Mouse (Mus musculus) retina, embryonic 14.5 days (tissue): ENCODE results near the gene Cir1.

Source experiments
- DNase-seq: peaks from one replicate; pipeline ENCODE4 v3.0.0-alpha.2; 2015; ENCODE audit warnings: low spot score

Cir1 gene

DNA sequence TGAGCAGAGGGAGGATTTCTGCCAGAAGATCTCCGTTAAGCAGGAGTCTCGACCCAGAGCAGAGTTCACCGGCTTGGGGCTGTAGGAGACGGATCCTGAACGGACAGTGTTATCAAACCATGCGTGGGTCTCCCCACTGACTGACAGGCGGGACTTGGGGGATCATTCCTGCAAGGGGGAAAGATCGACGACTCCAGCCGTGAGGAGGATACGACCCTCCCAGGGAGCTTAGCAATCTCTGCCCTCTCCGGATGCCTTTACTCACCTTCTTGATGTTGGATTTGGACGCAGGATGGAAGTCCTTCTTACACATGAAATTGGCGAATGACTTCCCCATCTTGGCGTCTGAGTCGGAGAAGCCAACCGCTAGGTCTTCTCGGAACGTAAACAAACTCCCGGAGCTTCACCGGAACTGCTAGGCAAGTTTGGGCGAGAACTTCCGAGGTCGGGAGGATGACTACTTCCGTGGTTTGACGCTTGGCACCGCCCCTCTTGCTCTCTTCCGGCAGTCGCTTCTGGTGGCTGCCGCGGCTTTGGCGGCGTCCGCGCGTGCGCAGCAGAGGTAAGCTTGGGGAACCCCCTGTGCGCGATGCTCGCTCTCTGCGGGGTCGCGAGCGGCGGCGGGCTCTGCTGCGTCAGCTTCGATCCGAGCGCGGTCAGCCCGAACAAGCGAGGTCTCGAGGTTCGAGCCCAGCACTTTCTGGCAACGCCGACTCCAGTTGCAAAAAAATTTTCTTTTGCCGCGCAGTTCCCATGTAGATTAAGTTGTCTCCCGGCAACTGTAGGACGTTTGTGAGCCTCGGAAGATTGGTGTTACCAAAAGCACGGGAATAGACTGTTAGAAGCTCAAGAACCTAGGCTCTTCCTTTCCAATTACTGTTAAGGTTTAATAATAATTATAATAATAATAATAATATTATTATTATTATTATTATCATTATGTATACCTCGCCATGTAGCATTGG lies at the start of gene Cir1, which contains the start of gene Scrn3:
TSS of gene Cir1 (minus strand) at position 550 of the 965 bp plus-strand sequence.
TSS of gene Scrn3 (plus strand) at position 450 of the 965 bp plus-strand sequence.
- DNase-seq = peak; percentile 99

DNA sequence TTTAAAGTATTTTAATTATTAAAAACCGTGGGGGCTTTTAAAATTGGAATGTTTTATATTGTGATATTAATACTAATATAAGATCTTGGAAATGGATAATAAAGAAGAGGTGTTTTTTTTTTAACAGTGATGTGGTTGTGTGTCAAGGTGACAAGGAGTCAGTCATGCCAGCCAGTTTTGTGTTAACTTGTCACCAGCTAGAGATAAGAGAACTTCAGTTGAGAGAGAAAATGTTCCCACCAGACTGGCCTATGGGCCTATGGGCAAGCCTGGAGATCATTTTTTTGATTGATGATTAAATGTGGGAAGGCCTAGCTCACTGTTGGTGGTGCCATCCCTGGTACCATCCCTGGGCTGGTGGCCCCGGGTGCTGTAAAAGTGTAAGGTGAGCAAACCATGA lies 48.0 kb upstream of the Cir1 start:
- no peak for DNase-seq

DNA sequence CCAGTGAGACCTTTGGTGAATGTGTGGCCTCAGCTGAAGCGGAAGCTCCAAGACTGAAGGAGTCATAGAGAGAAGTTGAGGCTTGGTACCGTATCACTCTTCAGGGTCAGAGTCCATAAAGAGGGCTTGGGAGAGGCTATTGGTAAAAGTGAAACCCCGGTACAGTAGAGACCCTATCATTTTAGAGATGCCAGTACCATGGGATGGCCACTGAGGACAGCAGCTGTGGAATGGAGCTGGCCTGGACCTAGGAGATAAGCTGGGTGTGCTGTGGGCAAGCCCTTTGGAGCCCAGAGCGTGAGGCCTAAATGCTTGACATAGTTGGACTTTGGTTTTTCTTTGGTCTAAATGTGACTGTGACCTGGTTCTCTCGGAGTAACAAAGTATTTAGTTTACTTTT lies 47.4 kb upstream of the Cir1 start:
- no peak for DNase-seq

DNA sequence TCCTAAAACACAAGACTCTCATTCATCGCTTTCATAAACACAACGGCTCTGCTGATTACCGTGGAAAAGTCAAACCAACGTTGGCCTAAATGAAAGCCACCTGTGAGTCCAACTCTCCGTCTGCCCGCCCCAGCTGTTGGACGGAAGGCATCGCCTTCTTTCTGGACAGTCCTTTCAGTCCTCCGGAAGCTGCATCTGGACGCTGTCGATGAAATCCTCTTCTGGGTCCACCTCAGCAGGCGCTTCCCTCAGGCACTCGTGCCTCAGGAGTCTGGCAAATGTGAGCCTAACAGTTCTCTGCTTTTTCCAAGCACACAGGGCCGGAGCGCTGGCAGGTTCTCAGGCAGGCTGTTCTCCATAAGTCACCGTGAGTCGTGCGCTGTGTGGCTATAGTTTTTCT lies 44.5 kb upstream of the Cir1 start:
- no peak for DNase-seq

DNA sequence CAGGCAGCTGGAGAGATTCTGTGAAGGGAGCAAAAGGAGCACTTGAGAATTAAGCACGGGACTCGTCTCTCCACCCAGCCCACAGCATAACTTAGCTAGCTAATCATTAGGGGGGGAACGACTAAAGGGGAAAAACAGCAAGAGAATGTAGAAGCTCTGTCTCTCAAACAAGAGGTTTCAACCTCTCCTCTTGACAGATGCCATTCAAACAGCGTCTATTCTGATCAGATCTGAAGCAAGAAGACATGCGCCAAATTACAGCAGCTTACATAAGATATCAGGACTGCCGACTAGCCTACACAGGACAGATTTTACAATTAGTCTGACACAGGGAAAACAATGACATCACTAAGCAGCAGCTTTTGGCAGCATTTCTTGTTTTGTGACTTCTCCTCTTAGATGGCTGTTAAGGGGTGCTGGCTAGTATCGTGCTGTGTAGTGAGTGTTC lies 39.5 kb upstream of the Cir1 start:
- DNase-seq = no peak

DNA sequence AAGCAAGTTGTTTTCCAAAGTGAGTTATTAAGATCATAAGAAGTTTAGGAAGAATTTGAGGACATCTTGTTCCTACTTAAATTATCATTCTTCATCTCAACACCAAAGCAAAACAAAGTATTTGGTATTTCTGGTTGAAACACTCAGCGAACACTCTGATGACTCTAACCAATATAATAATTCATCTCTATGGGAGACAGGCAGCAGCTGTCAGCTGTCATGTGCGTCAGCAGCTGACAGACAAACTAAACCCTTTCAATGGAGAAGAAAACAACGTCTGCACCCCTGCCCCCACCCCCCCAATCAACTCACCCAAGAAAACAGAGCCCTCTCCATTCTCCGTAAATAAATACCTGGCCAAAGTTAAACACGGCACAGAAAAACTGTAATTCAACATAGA lies 39.0 kb upstream of the Cir1 start:
- peak; percentile 26 for DNase-seq

DNA sequence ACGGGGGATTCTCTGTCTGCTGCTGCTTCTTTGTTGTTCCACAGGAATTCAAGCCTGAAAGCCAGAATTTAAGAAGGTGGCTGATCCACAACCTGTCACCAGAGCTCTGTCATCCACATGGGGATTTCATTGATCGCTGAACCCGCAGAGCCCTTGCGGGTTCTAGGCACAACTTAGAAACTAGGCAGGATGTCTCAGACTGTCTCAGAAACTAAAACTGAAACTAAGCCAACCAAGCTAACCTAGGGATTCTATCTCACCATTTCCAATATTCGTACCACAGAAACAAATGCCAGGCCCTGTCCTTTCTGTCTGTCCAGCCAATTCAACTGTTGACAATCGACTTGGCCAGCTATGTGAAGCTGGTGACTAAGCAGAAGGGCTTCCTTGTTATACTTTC lies 35.7 kb upstream of the Cir1 start:
- DNase-seq = no peak

DNA sequence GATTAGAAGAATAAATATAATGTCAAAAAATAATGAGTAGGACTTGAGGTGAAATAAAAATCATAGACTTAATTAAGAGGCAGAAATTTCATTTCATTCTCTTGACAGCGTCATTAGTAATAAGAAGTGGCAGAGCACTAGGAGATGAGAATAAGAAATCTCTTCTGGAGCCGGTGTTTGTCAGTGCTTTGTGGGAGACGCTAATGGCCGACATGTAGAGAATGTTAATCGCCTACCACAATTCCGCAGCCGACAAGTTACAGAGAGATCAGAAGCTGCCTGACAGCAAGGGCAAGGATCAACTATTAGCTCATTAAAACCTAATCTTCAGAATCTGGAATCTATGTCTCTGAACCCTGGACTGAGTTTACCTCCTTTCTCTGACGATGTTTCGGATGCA lies 35.3 kb upstream of the Cir1 start:
- peak; percentile 15 for DNase-seq

DNA sequence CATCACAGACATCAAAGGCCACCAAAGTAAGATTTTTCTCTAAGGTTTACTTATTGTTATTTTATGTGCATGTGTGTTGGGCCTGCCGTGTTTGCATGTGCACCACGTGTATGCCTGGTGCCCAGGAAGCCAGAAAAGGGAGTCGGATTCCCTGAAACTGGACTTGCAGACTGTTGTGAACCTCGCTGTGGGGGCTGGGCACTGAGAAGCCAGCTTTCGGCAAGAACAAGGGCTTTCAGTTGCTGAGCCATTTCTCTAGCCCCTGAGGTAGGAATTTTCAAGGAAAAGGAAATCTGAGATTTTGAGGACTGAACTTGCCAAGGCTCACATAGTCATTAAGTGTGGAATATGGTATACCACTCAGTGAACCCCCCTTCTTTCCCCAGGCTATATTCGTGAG lies 34.6 kb upstream of the Cir1 start:
- no peak for DNase-seq

DNA sequence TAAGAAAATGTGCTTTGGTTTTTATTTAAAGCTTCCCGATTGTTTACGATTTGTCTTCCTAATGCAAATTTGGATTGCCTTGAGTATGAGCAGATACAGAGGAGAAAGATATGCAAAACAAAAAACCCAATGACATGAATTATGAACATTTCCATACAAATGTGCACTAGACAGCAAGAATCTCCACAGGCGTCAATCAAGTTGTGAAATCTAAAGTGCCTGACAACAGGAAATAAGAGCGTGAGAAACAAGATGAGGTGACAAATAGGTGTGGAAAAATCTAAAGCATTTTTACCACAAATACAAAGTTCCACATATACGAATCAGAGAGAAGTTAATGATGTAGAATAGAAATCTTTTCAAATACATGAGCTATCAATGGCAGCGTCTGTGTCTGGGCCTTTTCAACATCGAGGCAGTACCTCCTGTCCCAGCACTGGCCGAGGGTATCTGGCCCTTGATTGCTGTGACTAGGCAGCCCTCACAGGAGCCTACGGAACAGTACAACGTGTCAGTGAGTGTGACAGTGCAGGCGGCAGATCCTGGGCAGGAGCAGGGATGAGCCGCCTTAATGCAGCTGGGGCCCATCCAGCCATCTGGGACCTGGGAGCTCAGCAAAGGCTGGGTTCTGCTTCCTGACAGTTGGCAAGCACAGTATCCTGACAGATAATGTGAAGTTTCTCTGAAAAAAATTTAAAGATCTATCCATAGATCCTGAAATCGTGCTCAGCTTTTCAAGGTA lies 34.0 kb upstream of the Cir1 start:
- DNase-seq = peak; percentile 24

DNA sequence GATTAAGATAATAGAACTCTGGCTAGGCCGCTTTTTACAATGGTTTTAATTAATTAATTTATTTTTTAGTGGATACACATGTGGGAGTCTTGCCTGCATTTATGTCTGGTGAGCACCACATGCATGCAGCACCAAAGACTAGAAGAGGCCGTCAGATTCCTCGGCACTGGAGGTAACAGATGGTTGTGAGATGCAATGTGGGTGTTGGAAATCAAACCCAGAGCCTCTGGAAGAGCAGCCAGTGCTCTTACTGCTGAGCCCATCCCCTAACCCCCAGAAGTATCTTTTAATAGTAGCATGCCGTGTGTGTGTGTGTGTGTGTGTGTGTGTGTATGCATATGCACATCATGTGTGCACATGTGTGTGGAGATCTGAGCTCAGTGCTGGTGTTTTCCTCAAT lies 32.7 kb upstream of the Cir1 start:
- no peak for DNase-seq

DNA sequence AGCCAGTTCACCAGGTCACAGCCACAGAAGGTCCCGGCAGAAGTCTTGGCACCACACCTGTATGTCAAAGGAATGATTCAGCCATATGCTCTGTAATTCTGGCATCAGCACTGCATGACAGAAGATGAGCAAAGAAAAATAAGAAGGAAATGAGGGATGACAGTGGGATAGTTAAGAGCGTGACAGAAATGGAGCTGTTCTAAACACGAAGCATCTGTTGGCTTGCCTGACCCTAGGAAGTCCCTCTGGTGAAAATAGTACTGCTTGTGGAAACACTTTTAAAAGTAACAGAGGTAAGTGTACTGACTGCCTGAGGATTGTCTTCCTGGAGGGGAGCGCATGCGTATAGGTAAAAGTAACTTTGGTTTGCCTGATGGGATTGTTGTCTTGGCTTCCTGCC lies 31.2 kb upstream of the Cir1 start:
- DNase-seq = no peak

DNA sequence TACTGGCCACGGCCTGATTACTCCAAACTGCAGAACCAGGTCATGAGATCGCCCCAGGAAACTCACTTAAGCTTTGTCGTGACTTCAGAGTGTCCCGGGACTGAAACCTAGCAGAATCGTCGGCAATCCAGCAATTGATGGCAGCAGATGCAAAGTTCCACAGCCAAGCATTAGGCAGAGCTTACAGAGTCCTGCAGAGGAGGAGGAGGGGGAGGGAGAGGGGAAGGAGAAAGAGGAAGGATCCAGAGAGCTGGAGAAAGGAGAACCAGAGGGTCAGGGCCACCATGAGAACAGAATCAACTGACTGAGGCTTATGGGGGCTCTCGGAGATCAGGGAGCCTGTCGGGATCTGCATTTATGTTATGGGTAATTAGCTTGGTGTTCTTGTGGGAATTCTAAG lies 25.9 kb upstream of the Cir1 start:
- no peak for DNase-seq

DNA sequence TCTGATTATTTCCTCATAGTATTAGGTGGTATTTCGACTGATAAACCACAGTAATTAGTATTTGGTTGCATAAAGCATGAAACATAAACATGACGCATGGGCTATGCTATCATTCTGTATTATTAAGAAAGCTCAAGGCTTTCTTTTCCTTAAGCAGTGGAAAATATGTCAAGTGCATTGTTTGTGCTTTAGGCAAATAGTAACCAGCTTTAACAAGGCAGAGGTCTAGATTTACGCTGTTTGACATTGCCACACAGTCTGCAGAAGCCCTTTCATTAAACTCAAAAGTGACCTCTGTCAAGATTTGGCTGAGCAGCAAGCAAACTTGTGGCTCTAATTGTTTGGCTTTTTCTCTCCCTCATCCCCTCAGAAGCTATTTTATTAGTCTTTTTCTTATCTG lies 23.4 kb upstream of the Cir1 start:
- no peak for DNase-seq

DNA sequence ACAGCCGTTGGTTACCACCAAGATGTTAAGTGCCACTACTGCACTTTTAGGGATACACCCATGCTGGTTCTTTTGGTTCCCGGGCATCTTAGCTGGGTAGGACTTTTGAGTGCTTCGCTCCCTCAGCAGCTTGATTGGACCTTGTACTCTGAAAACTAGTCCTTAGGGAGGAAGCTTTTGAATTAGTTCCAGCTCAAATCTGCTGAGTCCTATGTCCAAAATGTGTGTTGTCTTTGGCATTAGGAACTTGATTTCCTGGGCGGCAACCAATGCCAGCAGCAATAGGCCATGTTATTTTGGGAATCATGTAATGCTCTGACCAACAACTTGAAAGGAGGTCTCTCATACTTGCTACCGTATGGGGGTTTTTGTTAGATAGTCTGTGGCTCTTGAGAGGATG lies 13.4 kb upstream of the Cir1 start:
- no peak for DNase-seq

DNA sequence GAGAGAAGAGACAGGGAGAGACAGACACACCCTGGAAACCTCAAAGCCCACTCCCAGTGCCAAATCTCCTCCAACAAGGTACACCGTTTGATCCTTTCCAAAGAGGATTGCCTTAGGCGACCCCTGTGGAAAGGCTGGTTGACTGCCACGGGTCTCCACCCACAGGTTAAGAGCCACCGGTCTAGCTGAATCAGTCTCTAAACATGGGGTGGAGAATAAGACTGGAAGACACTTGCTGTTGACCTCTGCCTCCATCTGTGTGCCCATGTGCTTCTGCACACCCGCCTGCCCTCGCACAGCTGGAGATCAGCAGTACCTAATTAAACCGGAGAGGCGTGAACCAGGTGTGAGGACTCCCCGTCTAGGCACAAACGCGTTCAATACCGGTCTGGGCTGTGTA lies 10.5 kb upstream of the Cir1 start:
- DNase-seq = peak; percentile 7

DNA sequence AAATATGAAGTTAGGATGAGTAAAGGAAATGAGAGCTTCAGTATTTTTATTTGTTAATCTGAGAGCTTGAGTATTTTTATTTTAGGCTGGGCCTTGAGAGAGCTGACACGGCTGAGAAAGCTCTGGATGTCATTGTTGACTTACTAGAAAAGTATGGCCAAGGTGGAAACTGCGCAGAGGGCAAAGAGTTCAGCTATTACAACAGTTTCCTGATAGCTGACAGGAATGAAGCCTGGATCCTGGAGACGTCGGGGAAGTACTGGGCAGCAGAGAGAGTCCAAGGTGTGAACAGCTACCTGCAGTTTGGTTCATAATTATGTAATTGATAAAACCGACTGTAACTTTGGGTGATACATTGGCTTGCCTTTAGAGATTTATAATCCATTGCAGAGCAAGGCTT lies 6.7 kb upstream of the Cir1 start:
- no peak for DNase-seq

DNA sequence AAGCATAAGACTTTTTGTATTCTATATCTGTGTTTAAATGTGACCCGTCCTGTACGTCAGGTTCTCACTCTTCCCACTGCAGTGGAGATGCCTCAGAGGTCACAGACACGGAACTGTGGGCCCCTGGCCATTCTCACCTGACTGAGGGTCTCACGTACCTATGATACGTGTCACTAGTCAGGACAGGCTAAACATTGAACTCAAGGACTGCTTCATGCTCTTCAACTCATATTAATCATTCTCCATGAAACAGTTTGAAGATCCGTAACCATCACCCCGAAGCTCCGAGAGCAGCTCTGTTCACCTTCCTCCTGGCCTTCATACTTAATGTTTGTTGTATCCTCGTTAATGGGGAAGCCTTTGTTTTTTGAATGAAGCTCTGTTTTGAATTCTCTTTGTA lies 4.9 kb upstream of the Cir1 start:
- DNase-seq = no peak

DNA sequence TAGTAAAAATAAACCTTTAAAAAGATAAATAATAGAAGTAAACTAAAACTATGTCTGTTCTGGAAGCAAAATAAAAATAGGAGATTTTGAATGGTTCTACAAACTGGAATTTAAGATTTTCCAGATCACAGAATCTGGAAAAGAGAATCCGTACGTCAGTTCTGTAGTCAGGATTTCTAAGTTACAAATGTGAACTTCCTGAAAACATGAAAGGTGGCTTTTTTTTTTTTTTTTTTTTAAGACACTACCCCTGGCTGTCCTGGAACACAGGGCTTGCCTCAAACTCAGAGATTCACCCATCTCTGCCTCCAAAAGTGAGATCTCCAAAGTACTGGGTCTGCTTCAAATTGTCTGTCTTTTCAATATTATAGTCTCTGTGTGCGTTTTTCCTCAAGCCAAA lies 1.8 kb upstream of the Cir1 start:
- no peak for DNase-seq

DNA sequence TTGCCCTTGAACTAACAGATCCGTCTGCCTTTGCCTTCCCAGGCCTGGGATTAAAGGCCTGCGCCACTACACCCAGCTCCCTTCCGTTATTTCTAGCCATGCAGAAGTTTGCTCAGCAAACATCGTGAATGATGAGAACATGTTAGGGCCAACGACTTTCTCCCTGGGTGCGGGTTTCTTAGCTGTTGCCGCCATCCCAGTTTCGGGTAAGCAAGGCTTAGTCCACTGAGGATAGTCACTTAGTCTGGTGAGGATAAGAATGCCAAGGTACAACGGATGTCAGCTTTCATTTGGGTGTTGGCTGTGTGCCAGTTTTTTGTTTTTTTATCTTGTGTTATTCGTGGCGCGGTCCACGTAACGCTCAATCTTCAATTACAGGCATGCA lies 608 bp upstream of the Cir1 start:
- no peak for DNase-seq

DNA sequence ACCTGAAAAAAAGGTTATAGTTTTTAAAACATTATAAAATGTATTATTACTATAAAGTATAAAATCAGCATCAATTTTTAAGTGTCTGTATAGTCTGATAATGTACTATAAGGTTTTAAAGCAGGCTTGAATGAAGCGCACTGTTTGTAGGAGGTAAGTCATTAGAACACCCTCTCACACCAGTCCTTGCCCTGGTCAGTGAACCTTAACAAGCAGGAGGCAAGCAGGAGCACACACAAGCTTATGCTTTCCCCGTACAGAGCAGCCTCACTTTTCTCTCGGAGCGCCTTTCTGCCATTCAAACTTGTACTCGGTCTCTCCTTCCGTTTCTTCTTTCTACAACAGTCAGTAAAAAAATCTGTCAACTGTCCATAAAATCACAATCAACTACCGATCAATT lies 6.5 kb downstream of the Cir1 start:
- no peak for DNase-seq

DNA sequence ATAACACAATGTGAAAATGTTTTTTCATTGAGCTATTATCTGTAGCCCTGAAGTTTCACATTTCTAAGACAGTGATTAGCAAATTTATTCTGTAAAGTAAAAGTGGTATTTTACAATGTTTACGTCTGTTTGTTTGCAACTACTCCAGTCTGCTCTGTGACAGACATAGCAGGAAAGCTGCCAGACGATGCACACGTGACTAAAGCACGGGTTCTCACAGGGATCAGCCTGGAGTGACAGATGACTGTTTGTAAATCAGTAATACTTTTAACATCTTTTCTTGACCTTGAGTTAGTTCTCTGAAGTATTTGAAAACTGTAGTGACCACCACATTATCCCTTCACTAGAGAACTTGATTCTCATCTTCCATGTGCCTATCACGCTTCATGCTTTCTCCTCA lies 8.0 kb downstream of the Cir1 start:
- DNase-seq = no peak

DNA sequence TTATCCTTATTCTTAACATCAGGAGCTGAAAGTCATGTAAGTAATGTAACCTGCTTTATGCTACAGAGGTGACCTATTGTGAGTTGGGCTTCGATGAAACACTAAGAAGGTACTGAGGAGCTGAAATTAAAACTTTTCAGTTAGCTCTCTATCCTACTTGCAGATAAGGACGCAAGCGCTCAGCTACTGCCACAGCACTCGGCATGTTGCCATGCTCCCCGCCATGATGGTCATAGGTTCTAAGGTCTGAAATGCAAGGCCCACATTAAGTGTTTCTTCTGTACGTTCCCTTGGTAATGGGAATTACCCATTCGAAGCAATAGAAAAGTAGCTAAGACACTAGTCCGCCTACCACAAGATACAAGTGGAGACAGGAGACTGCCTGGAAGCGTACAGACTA lies 9.8 kb downstream of the Cir1 start:
- DNase-seq = no peak
